Mouse (Mus musculus) bone marrow macrophage, adult 2 months (primary cell): ENCODE measurements around the gene Rab25.

Experiments used
- CTCF ChIP-seq: IDR thresholded peaks from 2 replicates; pipeline ENCODE4 v1.5.1; 2012; ENCODE audit warnings: low read depth, mild to moderate bottlenecking, low read length, moderate library complexity
- POLR2A ChIP-seq: IDR thresholded peaks from 2 replicates; pipeline ENCODE4 v1.6.1; 2012; ENCODE audit warnings: mild to moderate bottlenecking, low read depth, low read length, borderline replicate concordance

DNA sequence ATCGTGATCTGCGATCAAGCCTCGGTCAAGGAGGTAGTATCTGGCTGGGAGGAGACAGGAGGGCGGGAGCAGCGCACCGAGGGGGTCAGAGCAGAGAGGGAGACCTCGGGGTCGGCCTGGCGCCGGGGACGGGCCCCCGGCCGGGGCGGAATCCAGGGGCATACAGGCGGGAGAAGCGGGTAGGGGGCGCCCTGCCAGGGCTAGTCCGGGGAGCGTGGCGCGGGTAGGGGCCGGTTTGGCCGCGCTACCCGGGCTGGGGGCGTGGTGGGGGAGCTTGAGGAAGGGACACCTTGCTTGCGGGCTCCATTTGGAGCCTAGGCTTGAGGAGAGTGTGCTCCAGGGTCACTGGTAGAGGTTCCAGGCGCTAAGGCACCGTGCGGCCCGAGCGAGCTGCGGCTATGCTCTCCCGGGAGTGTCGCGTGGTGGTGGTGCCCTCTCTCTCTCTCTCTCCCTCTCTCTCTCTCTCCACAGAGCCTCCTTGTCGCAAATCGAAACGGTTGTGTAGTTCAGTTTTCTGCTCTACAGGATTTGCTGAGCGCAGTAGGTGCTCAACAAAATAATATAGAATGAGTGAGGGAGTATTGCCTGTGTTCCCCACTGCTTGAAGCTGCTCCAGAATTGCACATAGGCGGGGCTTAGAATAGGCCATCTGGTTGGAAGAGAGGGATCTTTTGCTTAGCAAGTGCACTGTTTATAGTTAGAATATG, 5.9 kb upstream of the Rab25 start:
- TF ChIP-seq CTCF: no peak
- TF ChIP-seq POLR2A: no peak
